Mouse (Mus musculus) left cerebral cortex, adult 8-10 months (tissue): Measurements from ENCODE around the gene Vmn1r207-ps. TPM values are rescaled to one million over a fixed set of nuclear protein-coding genes. Genes with fewer than 3 reads are reported as not detected.
"Not testable (repeated sequence)": the region's sequence is repeated elsewhere in the genome, so short reads cannot be mapped to it uniquely, and the experiment has no call there.

Experiments
- DNase-seq, 2 experiments: peaks; one replicate each; pipeline ENCODE4 v3.0.0; 2022; ENCODE audit warnings: low spot score in 2 of 2
- total RNA-seq, 4 experiments: library from RNA; stranded (reverse); gene quantifications; 2 replicates each; pipeline ENCODE4 v1.2.4; 2022

The Vmn1r207-ps gene
- total RNA-seq = under 1 TPM in 2 of 4 experiments, not detected in 2; 0.15 to 0.19 TPM

DNA sequence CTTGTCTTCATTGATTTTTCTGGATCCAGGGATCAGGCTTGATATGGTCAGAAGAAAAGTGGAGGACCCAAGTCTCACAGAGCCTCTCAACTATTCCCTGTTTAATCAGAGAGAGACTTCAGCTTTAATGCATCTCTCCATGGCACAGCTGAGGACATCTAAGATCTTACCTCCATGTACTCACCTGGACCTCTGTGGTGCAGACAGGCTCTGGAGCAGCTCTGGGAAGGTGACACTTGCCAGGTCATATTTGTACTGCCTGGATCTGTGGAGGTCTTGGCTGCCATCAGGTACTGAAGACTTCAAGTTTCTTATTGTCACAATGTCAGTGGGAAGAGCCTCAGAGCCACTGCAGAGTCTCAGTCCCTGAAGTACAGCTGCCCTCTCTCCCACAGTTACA is at the start of gene Vmn1r207-ps:
Vmn1r207-ps (minus strand) TSS at position 101 of the 400 bp plus-strand sequence.
- DNase-seq = not testable (repeated sequence)

DNA sequence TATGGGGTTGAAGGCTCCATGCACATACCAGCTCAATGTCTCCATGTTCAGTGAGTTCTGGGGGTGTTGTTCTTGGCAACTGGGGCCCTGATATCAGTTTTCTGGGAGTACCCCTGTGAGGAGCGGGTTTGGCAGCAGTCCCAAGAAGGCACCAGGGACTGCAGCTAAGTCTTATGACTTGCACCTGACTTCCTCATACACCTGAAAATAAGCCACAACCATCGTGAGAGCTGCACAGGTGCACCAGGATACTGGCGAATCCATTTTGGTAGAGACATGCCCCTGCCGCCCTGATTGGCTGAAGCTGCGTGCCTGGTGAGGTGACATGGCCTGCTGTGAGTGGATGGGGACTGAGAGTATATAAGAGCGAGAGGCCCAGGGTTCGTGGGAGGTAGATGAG is 47.9 kb upstream of the Vmn1r207-ps start, which contains the start of gene Vmn1r208:
Vmn1r208 (minus strand) TSS at position 101 of the 400 bp plus-strand sequence.
- not testable (repeated sequence) for DNase-seq

DNA sequence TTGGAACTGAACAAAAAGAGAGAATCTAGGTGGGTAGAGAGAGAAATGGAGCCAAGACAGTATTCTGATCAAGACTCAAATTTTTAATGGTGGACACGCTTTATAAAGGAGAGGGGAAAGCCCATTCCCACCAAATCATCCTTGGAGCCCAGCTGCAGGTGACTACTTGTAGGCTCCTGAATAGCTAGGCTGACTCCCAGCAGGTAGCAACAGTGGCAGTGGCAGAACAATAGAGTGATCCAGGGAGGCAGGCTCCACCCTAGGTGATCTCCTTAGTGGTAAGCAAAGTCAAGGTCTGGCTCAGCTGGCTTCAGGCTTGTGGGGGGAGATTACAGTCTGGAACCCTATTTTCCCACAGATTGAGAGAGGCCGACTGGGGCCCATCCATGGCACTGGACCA is 42.2 kb upstream of the Vmn1r207-ps start:
- DNase-seq = not testable (repeated sequence)

DNA sequence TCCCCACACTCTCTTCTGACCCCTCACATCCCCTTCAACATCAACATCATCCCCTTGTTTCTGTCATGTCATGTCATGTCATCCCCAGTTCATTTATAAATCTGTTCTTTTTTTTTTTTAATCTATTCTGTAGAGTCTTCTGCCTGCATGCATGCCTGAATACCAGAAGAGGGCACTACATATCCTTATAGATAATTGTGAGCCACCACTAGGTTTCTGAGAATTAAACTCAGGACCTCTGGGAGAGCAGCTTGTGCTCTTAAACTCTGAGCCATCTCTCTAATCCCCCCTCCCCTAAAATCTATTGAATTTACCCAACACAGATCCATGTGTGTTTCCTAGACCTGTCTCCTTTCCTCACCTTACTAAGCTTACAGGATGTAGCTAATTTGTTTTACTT is 18.1 kb upstream of the Vmn1r207-ps start:
- DNase-seq = no peak

DNA sequence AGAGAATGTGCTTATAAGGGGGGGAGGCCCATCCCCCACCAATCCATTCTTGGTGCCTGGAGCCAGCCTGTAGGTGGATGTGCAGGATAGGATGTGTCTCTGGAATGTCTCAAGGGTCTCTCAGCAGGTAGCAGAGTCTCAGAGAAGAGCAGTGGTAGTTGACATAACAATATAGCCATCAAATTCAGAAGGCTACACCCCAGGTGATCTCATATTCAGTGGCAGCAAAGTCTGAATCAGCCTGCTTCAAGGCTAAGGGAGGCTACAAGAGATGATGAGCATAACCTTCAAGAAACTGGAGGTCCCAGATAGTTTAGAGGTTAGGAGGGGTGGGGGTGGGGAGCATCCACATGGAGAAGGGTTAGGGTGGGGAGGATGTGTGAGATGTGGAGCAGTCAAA is 22.5 kb downstream of the Vmn1r207-ps start:
- DNase-seq = not testable (repeated sequence)

DNA sequence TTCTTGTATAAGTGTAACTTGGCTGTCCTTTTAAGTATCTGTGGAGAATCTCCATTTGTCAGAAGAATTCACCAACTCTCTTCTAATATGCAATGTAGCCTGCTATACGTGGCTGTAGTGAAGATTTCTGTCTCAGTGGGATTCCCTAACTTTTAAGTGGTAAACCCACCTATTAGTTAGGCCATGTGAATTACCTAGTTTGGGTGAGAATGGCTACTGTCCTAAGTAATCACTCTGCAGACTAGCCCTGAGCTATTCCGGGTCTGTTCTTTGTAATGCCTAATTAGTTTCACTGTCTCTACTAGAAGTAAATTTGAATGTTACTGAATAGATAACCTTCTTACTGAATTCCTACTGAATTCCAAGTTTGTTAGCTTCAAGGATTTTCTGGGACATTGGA is 26.5 kb downstream of the Vmn1r207-ps start:
- DNase-seq = not testable (repeated sequence)

Other genes with a start within 250 kb of the Vmn1r207-ps start
- gene Vmn1r202, start 224.2 kb downstream of the Vmn1r207-ps start, total RNA-seq = under 1 TPM in 1 of 4 experiments, not detected in 3; 0.07 TPM
- gene Vmn1r203, start 211.5 kb downstream of the Vmn1r207-ps start, total RNA-seq = under 1 TPM in 1 of 4 experiments, not detected in 3; 0.07 TPM
- not detected for gene Vmn1r204, start 176.4 kb downstream of the Vmn1r207-ps start, total RNA-seq
- gene Vmn1r205, start 136.6 kb downstream of the Vmn1r207-ps start, total RNA-seq = not detected
- gene Vmn1r206, start 105.4 kb downstream of the Vmn1r207-ps start, total RNA-seq = under 1 TPM; 0.09 to 0.46 (median 0.29) TPM
- not detected for gene Vmn1r208, start 47.8 kb upstream of the Vmn1r207-ps start, total RNA-seq
- gene Vmn1r209, start 80.1 kb upstream of the Vmn1r207-ps start, total RNA-seq = under 1 TPM in 2 of 4 experiments, not detected in 2; 0.07 to 0.09 TPM
- gene Vmn1r210, start 101.7 kb upstream of the Vmn1r207-ps start, total RNA-seq = not detected
- gene Vmn1r211, start 127.9 kb upstream of the Vmn1r207-ps start, total RNA-seq = not detected
- not detected for gene Vmn1r212, start 154.6 kb upstream of the Vmn1r207-ps start, total RNA-seq